Mouse (Mus musculus) heart, adult 8-10 months (tissue): ENCODE data around the gene Ankmy1. TPM values are rescaled to one million over a fixed set of nuclear protein-coding genes. Genes with fewer than 3 reads are reported as not detected.
A peak's percentile ranks its signal among the peaks of the same experiment; 100 is the strongest.

ENCODE experiments used
- DNase-seq: peaks from one replicate; pipeline ENCODE4 v3.0.0; 2022; ENCODE audit warnings: low spot score
- total RNA-seq, 4 experiments: library from RNA; stranded (reverse); gene quantifications; 2 replicates each; pipeline ENCODE4 v1.2.4; 2022

Ankmy1 gene
- total RNA-seq, 4 experiments from 2014 or later: 0.09 to 0.11 TPM; not detected in 2

GRCm38 (mm10) chr1:92911721-92912138, 9.0 kb upstream of the Ankmy1 start:
- no peak for DNase-seq

- peak; percentile 46 for DNase-seq
These were observed 8.4 kb upstream of the Ankmy1 start for GRCm38 (mm10) chr1:92910925-92911720.

DNA sequence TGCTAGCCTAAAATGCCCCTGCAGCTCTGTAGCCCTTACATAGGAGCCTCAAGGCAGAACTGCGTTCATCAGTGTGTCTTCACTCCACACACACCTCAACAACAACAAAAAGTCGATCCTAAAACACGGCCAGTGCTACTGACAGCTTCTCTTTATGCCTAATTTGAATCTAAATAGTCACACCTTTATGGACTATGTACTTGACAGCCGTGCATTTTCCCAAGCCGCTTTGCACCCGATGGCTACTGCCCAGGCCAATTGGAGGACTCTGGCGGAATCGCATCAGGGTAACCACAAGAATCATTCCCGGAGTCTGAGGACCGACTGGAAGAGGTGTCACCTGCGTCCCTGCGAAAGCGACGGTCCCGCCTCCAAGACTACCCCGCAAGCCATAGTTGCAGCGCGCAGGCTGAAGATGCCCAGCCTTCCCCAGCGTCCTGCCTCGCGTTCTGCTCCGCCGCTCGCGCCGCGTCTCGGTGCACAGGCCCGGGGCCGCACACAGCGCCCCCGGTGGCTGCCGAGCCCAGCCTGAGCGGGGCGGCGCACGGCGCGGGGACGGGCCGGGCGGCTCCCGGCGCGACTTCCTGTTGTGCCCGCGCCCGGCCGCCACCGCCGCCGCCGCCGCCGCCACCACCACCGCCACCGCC, 7.7 kb upstream of the Ankmy1 start, which contains the start of gene Rnpepl1:
Gene Rnpepl1 (plus strand): TSS at position 545 of the 647 bp plus-strand sequence.
- peak; percentile 59 for DNase-seq

DNA sequence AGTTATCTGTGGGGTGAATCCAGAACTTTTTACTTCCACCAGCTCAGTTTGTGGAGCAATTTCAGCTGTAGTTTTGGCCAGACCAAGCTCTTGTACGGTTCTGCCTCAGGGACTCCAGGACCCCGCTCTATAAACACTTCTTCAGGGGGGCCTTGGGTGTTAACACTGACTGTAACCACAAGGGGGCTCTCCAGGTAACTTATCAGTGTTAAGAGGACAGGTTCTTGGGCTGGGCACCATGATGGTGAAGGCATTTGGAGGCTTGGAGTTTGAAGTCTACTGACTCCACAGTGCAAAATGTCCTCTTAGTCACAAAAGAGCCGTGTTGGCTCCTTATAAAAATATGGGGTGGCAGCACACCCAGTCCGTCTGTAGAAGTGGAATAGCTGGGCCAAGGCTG, 6.4 kb upstream of the Ankmy1 start:
- no peak for DNase-seq

- no peak for DNase-seq
These were observed 6.0 kb upstream of the Ankmy1 start for GRCm38 (mm10) chr1:92908664-92909063.

DNA sequence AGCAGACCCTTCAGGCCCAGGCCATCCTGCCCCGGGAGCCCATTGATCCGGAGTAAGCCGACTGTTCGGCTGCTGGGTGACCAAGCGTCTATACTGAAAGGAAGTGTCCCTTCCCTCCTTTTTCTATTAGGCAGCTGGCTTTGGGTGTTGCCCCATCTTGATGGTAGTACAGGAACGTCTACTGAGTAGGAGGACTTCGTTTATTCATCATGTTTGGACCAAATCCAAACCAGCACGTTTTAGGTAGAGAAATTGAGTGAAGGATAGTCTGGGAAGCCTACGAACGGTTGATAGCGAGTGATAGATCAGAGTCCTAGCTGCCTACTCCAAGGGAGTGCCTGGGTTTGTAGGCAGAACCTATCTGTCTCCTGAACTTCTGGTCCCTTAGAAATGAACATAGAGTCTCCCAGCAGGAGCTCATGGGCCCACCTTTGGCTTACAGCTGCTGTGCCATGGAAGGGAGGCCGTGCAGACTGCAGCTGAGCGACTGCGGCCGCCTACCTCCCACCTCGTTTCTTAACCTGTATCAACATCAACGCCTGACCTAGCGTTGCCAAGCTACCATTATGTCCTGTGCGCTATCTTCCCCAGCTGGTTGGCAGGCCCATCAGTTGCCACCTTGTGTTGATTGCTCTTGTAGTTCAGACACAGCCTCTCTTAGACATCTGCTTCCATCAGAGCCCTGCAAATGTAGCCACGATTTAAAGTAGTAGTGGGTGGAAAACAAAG, 5.1 kb upstream of the Ankmy1 start:
- DNase-seq: no peak

DNA sequence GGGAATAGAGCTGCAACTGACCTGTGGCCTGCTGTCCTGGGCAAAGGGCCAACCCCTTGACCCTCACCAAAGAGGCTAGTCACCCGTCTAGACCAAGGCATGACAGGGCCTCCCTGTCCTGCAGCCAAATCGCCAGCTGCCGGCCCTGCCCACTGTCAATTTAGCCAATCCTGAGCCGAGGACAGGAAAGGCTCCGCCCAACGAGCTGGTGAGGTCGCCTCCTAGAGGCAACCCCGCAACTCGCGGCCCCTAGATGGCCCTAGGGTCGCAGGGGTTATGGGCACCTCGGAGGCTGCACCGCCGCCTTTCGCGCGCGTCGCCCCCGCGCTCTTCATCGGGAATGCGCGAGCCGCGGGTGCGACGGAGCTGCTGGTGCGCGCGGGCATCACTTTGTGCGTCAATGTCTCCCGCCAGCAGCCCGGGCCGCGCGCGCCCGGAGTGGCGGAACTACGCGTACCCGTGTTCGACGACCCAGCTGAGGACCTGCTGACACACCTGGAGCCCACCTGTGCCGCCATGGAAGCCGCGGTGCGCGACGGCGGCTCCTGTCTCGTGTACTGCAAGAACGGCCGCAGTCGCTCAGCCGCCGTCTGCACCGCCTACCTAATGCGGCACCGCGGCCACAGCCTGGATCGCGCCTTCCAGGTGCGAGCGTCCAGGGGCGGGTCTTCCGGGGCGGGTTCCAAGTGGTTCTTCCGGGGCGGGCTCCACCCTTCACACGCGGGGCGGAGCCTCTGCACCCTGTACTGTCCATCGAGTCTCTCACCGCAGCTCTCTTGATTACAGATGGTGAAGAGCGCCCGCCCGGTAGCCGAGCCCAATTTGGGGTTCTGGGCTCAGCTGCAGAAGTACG, 4.3 kb upstream of the Ankmy1 start, which contains the start of gene Dusp28:
Gene Dusp28 (plus strand): TSS at position 203 of the 853 bp plus-strand sequence.
- peak; percentile 91 for DNase-seq

GRCm38 (mm10) chr1:92905703-92906310, 3.1 kb upstream of the Ankmy1 start:
- DNase-seq: no peak

- DNase-seq: no peak
These were observed 921 bp upstream of the Ankmy1 start for GRCm38 (mm10) chr1:92903627-92904026.

- peak; percentile 60 for DNase-seq
These were observed 7.6 kb downstream of the Ankmy1 start for GRCm38 (mm10) chr1:92895089-92895488.

- DNase-seq: no peak
These were observed 8.8 kb downstream of the Ankmy1 start for GRCm38 (mm10) chr1:92893896-92894295.

DNA sequence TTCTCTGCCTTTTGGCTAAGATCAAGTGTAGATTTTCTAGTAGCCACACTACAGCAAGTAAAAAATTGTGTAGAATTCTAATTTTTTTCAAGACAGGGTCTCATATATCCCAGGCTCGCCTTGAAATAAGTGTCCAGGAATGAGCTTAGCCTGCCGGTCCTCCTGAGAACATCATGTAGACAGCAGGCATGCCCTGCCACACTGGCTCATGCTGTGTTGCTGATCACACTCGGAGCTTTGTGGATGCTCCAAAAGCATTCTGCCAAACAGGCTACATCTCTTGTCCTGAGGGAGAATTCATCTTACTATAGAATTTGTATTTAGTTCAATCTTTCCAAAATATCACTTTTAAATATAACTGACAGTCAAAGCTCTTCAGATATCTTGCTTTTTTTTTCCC, 9.9 kb downstream of the Ankmy1 start:
- DNase-seq: no peak

DNA sequence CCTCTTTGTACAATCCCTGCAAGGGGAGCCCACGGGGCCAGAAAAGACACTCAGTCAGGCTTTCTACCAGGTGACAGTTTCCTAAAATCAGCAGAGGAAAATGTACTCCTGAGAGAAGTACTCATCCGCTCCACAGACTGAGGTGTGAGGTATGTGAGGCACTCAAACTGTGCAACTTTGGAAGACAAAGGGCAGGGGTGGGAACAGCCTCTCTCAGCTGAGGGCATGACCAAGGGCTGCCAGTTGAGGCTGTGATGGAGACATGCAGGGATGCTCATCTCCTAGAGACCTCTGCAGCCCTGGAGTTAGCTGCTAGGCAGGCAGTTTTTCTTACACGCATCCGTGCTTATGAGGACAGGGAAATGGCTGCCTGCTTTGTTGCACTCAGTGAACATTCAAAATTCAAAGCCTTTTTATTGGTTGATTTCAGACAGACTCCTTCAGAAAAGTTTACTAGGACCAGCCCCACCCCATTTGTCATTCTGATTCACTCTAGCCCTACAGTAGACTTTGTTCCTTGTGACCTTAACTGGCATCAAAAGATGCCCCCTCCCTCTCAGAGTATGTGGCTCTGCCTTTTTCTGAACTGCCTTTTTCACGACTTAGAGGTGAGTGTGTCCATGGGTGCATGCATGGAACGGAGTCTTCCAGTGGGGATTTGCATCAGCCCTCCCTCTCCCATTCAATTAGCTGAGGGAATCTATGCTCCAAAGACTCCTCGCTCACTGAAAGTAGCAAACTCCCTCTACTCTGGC, 13.6 kb downstream of the Ankmy1 start:
- no peak for DNase-seq

DNA sequence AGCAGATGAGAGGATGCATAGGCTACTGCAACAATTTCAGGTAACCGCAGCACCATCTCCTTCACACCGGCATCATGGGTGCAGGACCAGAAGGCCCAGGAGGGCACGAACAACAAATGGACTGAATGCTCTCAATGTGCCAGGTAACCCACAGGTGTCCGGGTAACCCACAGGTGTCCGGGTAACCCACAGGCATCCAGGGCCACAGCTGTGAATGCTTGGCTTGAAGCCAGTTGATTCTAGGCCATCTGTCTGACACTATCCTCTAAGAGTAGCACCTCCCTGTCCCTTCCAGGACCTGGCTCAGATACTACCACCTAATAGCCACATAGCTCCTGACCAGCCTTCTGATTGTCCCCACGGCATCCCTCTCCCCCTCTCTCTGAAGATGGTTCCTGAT, 20.7 kb downstream of the Ankmy1 start:
- no peak for DNase-seq

DNA sequence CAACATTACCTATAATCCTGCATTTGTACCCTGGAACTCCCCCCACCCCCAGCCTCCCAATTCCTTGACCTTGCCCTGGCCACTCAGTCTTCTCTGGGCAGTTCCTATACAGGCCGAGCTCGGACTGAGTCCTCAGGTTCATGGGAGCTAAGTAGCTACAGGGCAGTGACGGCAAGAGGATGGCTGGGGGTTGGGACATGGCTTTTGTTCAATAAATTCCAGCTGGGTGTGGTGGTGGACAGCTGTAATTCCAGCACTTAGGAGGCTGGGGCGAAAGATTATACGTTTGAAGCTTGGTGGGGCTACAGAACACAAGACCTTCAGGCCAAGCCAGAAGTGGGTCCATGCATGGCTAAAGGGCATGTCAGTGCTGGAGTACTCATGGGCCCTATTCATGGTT, 22.6 kb downstream of the Ankmy1 start:
- no peak for DNase-seq

- DNase-seq: no peak
These were observed 23.4 kb downstream of the Ankmy1 start for GRCm38 (mm10) chr1:92879266-92879665.

DNA sequence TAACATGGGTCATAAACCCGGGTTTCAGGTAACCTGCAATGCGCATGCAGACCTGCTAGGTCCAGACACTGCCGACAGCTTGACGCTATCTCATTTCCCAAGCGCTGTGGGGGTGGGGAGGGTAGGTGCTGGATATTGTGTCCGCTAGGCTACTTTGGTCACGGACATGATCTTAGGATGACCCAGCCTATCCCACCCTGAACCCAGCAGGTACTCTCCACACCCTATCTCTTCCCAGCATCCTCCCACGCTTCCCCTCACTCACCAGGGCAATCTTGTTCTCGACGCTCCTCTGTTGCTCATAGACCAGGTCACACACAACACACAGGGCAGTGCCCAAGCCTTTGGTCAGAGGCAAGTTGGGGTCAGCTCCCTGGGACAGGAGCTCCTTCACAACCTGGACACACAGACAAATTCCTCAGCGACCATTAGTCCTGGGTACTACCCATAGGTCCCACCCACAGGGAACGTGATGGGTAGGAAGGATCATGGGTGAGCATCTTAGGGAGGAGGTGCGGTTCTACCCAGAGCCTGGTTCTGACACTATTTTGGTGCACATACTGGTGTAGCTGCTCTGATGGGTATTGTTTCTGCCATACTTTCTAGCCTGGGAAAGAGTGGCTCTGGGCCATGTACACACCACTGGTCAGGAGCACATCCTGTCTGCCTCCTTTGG, 24.5 kb downstream of the Ankmy1 start:
- no peak for DNase-seq

GRCm38 (mm10) chr1:92877431-92877978, 25.2 kb downstream of the Ankmy1 start:
- DNase-seq: no peak
